Mouse (Mus musculus) ES-E14 (cell line): ENCODE results near the gene Olfr556. TPM values are rescaled to one million over a fixed set of nuclear protein-coding genes. Genes with fewer than 3 reads are reported as not detected.
"Not testable (repeated sequence)": the region's sequence is repeated elsewhere in the genome, so short reads cannot be mapped to it uniquely, and the experiment has no call there.

ENCODE experiments used
- DNase-seq: peaks from one replicate; pipeline ENCODE4 v3.0.0-alpha.2; 2013; ENCODE audit warnings: low read depth, low spot score
- H3K27ac ChIP-seq: 2 replicates; pipeline ENCODE4 v1.5.1; 2012; ENCODE audit warnings: low read depth, mild to moderate bottlenecking, low read length, moderate library complexity, mixed read lengths; ENCODE audit not compliant: poor library complexity, insufficient read depth, severe bottlenecking
- H3K36me3 ChIP-seq: 2 replicates; pipeline ENCODE4 v1.6.1; 2012; ENCODE audit warnings: mild to moderate bottlenecking, low read length, moderate library complexity, mixed read lengths; ENCODE audit not compliant: control insufficient read depth, poor library complexity, insufficient read depth, severe bottlenecking
- H3K4me1 ChIP-seq, 2 experiments: fragments of 150-350 bp in 1 of 2; sonication (generic) in 1 of 2; 2 replicates each; pipeline ENCODE4 v1.6.1; 2012; ENCODE audit warnings: low read length in 2 of 2, mild to moderate bottlenecking in 1 of 2, mixed read lengths in 1 of 2; ENCODE audit not compliant: control insufficient read depth in 2 of 2, insufficient read depth in 2 of 2, poor library complexity in 1 of 2
- H3K4me3 ChIP-seq, 2 experiments: fragments of 150-350 bp in 1 of 2; sonication (generic) in 1 of 2; 2 replicates each; pipeline ENCODE4 v1.5.1; 2012; ENCODE audit warnings: low read length in 2 of 2, low read depth in 1 of 2, mild to moderate bottlenecking in 1 of 2, mixed read lengths in 1 of 2; ENCODE audit not compliant: insufficient read depth in 1 of 2, poor library complexity in 1 of 2, severe bottlenecking in 1 of 2
- H3K9ac ChIP-seq: 2 replicates; pipeline ENCODE4 v1.6.1; 2012; ENCODE audit warnings: low read depth, mild to moderate bottlenecking, low read length, mixed read lengths; ENCODE audit not compliant: poor library complexity, insufficient read depth, severe bottlenecking
- H3K9me3 ChIP-seq: fragments of 150-350 bp; sonication (generic); 2 replicates; pipeline ENCODE4 v1.6.1; 2012; ENCODE audit warnings: low read depth, mild to moderate bottlenecking, low read length; ENCODE audit not compliant: control insufficient read depth, insufficient read depth
- CHD2 ChIP-seq: IDR thresholded peaks from 2 replicates; pipeline ENCODE4 v1.6.1; 2014; ENCODE audit warnings: mild to moderate bottlenecking, low read depth, low read length, inconsistent platforms
- HCFC1 ChIP-seq: IDR thresholded peaks from 2 replicates; pipeline ENCODE4 v1.6.1; 2012; ENCODE audit warnings: low read length, inconsistent platforms, borderline replicate concordance; ENCODE audit not compliant: insufficient read depth
- MAFK ChIP-seq: IDR thresholded peaks from 2 replicates; pipeline ENCODE4 v1.6.1; 2014; ENCODE audit warnings: mild to moderate bottlenecking, low read depth, low read length, inconsistent platforms; ENCODE audit not compliant: insufficient read depth
- ZC3H11A ChIP-seq: IDR thresholded peaks from 2 replicates; pipeline ENCODE4 v1.6.1; 2012; ENCODE audit warnings: low read depth, mild to moderate bottlenecking, inconsistent platforms, low read length, borderline replicate concordance
- ZNF384 ChIP-seq: IDR thresholded peaks from 2 replicates; pipeline ENCODE4 v1.6.1; 2012; ENCODE audit warnings: low read depth, low read length, inconsistent platforms
- in situ Hi-C, 2 experiments: fragments of 600-800 bp; cut with MboI; formaldehyde crosslinking; loops; one replicate each; pipeline ENCODE4 v1.15.1; 2025; ENCODE audit warnings: low sequenced_read_pairs in 2 of 2, inconsistent platforms in 1 of 2; ENCODE audit not compliant: unreplicated experiment in 2 of 2
- total RNA-seq: library from RNA; depleted of rRNA; stranded (reverse); fragments of 300-350 nt; gene quantifications from 2 replicates; pipeline ENCODE4 v1.2.3, GENCODE M21; 2012

The Olfr556 gene
- total RNA-seq, 1 experiment: not detected

GRCm38 (mm10) chr7:102638132-102638531 is 26.6 kb upstream of the Olfr556 start, which contains the start of gene Olfr554:
Gene Olfr554 (plus strand): TSS chr7:102638432.
- in situ Hi-C loops: no loop called here
- Histone ChIP-seq H3K9ac (no peak within 1 kb of the TSS), H3K4me3 (no peak within 1 kb of the TSS), H3K9me3 (no peaks in the 10 kb centered on the region), H3K27ac (no peak within 1 kb of the TSS), H3K4me1 (no peaks in the 10 kb centered on the region), H3K36me3 (no peaks in the 10 kb centered on the region)
- TF ChIP-seq ZC3H11A (no peak), HCFC1 (no peak)
- no peak for DNase-seq

- H3K9ac ChIP-seq, H3K9me3 ChIP-seq, DNase-seq, H3K27ac ChIP-seq, in situ Hi-C loops, H3K4me1 ChIP-seq, H3K4me3 ChIP-seq, H3K36me3 ChIP-seq: not testable (repeated sequence)
These were observed 19.8 kb upstream of the Olfr556 start for GRCm38 (mm10) chr7:102644945-102645344.

GRCm38 (mm10) chr7:102658523-102658922 is 6.2 kb upstream of the Olfr556 start, which contains the start of gene Olfr555:
Gene Olfr555 (plus strand): TSS chr7:102658823.
- H3K9me3 ChIP-seq: no peaks in the 10 kb centered on the region
- no peak for TF ChIP-seq ZC3H11A
- TF ChIP-seq MAFK: no peak
- TF ChIP-seq ZNF384: no peak
- TF ChIP-seq CHD2: no peak
- TF ChIP-seq HCFC1: no peak
- in situ Hi-C loops: no loop called here
- no peaks in the 10 kb centered on the region for H3K4me1 ChIP-seq
- no peaks in the 10 kb centered on the region for H3K36me3 ChIP-seq
- H3K4me3 ChIP-seq: no peak within 1 kb of the TSS
- H3K27ac ChIP-seq: no peak within 1 kb of the TSS
- no peak within 1 kb of the TSS for H3K9ac ChIP-seq
- DNase-seq: no peak

GRCm38 (mm10) chr7:102665378-102665777 is 679 bp downstream of the Olfr556 start:
- Histone ChIP-seq H3K9me3 (no peaks in the 10 kb centered on the region), H3K4me1 (no peaks in the 10 kb centered on the region), H3K27ac (no peak overlapping the region), H3K36me3 (no peaks in the 10 kb centered on the region), H3K4me3 (no peak overlapping the region), H3K9ac (no peak overlapping the region)
- DNase-seq: no peak
- in situ Hi-C loops: no loop called here
- TF ChIP-seq ZNF384 (no peak), HCFC1 (no peak), CHD2 (no peak), MAFK (no peak), ZC3H11A (no peak)

GRCm38 (mm10) chr7:102676225-102676624 is 11.5 kb downstream of the Olfr556 start:
- Histone ChIP-seq H3K4me1 (no peaks in the 10 kb centered on the region), H3K27ac (no peak overlapping the region), H3K4me3 (no peak overlapping the region), H3K9ac (no peak overlapping the region), H3K36me3 (no peaks in the 10 kb centered on the region), H3K9me3 (no peaks in the 10 kb centered on the region)
- DNase-seq: no peak
- TF ChIP-seq HCFC1 (no peak), ZC3H11A (no peak), MAFK (no peak), ZNF384 (no peak), CHD2 (no peak)
- in situ Hi-C loops: no loop called here
